Mouse (Mus musculus) forebrain, embryonic 13.5 days (tissue): Measurements from ENCODE around the gene Fam174b. TPM values are rescaled to one million over a fixed set of nuclear protein-coding genes. Genes with fewer than 3 reads are reported as not detected.
A peak's percentile ranks its signal among the peaks of the same experiment; 100 is the strongest.

Experiments used
- ATAC-seq: fragments of 200-750 bp; cut with Nextera tagmentation; 2 replicates; pipeline ENCODE4 v1.8.0; 2017
- H3K27ac ChIP-seq: fragments of 300-500 bp; sonication (generic); 2 replicates; pipeline ENCODE4 v1.5.1; 2015; ENCODE audit warnings: inconsistent platforms, mild to moderate bottlenecking, moderate library complexity
- H3K27me3 ChIP-seq: fragments of 300-500 bp; sonication (generic); 2 replicates; pipeline ENCODE4 v1.6.1; 2015; ENCODE audit warnings: mild to moderate bottlenecking, inconsistent platforms
- H3K36me3 ChIP-seq: fragments of 300-500 bp; sonication (generic); 2 replicates; pipeline ENCODE4 v1.6.1; 2015; ENCODE audit warnings: mild to moderate bottlenecking, inconsistent platforms; ENCODE audit not compliant: poor library complexity, severe bottlenecking
- H3K4me1 ChIP-seq: fragments of 300-500 bp; sonication (generic); 2 replicates; pipeline ENCODE4 v1.6.1; 2015; ENCODE audit warnings: inconsistent platforms
- H3K4me2 ChIP-seq: fragments of 300-500 bp; sonication (generic); 2 replicates; pipeline ENCODE4 v1.6.1; 2015; ENCODE audit warnings: inconsistent platforms, mild to moderate bottlenecking, moderate library complexity
- H3K4me3 ChIP-seq: fragments of 300-500 bp; sonication (generic); 2 replicates; pipeline ENCODE4 v1.5.1; 2015; ENCODE audit warnings: mild to moderate bottlenecking, inconsistent platforms
- H3K9ac ChIP-seq: fragments of 300-500 bp; sonication (generic); 2 replicates; pipeline ENCODE4 v1.6.1; 2015; ENCODE audit warnings: mild to moderate bottlenecking, inconsistent platforms
- H3K9me3 ChIP-seq: fragments of 300-500 bp; sonication (generic); replicated peaks from 2 replicates; pipeline ENCODE4 v1.6.1; 2016; ENCODE audit warnings: inconsistent platforms
- WGBS: fragments of 180-500 bp; shearing (Covaris S2); methylation state at CpG from one replicate; pipeline ENCODE4 v1.1.7; 2015; 5-methylcytosine and 5-hydroxymethylcytosine counted together
- polyA plus RNA-seq: library from polyadenylated mRNA; unstranded; fragments of >200 nt; fragmentation: Nextera tagmentation; extraction: Ambion mirVana; gene quantifications from 2 replicates; pipeline ENCODE4 v1.2.1, GENCODE M21; 2015

Gene Fam174b
- polyA plus RNA-seq, 1 experiment from 2014 or later: 15.9 TPM

DNA sequence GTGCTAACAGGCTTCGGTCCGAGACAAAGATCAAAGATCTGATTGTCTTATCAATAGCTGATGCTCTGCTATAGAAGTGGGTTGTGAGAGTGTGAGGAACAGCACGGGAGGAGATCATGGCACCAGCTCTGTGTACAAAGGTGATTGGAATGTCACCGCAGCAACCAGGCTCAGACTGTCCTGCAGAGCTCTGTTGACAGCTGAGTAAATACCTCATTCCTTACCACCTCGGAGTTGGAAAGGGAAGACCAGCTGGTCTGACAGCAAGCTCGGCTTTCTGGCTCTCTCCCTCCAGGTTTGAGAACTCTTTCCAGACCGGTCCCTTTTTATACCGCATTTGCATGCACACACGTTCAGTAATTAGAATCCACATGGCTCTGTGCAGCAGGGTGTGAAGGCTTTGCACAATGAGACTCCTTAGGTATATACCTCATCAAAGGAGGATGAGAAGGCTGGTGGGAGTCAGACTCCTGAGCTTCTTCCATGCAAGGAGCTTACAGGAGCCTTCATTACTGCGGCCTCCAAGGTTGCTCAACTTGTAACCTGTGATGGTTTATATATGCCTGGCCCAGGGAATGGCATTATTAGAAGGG is 9.6 kb upstream of the Fam174b start:
- no peak overlapping the region for H3K4me2 ChIP-seq
- H3K4me1 ChIP-seq: no peaks in the 10 kb centered on the region
- no peak for ATAC-seq
- H3K27ac ChIP-seq: no peak overlapping the region
- no peak overlapping the region for H3K4me3 ChIP-seq
- 70% methylated on average over 10 of the region's 10 CpGs for WGBS
- H3K9me3 ChIP-seq: 0 out of 2 replicates have a peak, but pooled peaks cover 6% of the 10 kb centered on the region
- no peaks in the 10 kb centered on the region for H3K36me3 ChIP-seq
- no peak overlapping the region for H3K9ac ChIP-seq
- no peaks in the 10 kb centered on the region for H3K27me3 ChIP-seq

DNA sequence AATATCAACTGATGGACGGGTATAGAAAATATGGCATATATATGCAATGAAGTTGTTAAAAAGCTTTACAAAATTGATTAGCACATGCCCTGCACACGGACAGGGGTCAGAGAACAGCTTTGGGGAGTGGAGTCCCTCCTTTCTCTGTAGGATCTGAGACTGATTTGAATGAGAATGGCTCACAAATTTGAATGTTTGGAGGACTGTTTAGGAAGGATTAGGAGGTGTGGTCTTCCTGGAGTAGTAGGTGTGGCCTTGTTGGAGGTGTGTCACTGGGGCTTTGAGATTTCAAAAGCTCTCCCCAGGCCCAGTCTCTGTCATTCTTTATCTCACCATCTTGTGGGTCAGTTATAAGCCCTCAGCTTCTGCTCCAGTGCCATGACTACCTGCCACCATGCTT is 4.1 kb upstream of the Fam174b start:
- no peaks in the 10 kb centered on the region for H3K36me3 ChIP-seq
- 66% methylated on average over 2 of the region's 2 CpGs for WGBS
- no peak for ATAC-seq
- peaks cover 21% of the 10 kb centered on the region for H3K27me3 ChIP-seq
- H3K4me3 ChIP-seq: no peak overlapping the region
- H3K9ac ChIP-seq: no peak overlapping the region
- H3K9me3 ChIP-seq: 0 out of 2 replicates have a peak, but pooled peaks cover under 1% of the 10 kb centered on the region
- H3K4me2 ChIP-seq: no peak overlapping the region
- no peak overlapping the region for H3K27ac ChIP-seq
- H3K4me1 ChIP-seq: peaks cover 11% of the 10 kb centered on the region

DNA sequence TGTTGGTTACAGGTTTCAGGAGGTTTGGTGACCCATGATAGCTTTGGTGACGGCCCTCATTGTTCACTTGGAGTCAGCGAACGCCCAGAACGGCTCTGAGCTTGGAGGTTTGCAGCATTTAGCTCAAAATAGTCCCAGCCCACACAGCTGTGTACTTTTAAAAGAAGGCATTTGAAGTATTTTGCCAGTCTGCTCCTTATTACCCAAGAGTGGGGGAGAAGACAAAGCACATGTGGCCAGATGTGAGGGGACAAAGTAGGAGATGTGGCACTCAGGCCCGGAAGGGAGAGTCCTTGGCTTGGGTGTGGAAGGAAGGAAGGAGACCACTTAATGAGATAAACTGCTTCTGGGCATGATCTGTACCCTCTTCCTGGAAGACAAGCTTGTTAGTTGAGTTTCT is 1.3 kb downstream of the Fam174b start:
- H3K27me3 ChIP-seq: peaks cover 32% of the 10 kb centered on the region
- H3K9me3 ChIP-seq: no peaks in the 10 kb centered on the region
- no peak overlapping the region for H3K9ac ChIP-seq
- H3K4me2 ChIP-seq: peak overlapping the region; percentile 98
- ATAC-seq: no peak
- H3K27ac ChIP-seq: no peak overlapping the region
- peak overlapping the region; percentile 63 for H3K4me3 ChIP-seq
- no peaks in the 10 kb centered on the region for H3K36me3 ChIP-seq
- WGBS: 68% methylated on average over 5 of the region's 5 CpGs
- H3K4me1 ChIP-seq: peaks cover 15% of the 10 kb centered on the region

DNA sequence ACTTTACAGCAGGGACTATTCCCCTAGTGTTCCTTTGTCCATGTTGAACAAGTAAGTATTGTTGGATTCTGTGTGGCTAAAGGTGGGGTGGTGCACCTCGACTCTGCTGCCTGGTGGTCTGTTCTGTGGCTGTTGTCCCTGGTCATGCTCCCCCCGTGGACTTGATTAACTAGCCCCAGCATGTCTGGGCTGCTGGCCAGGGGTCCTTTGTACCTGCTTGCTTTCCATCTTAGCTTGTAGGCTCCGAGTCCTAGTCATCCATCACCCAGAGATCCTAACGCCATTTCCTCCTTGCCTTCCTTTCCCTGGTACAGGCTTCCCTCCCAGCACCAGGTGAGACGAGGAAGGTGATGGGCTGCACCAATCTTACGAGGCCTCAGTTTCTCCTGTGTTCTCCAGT is 1.7 kb downstream of the Fam174b start:
- WGBS: 75% methylated on average over 6 of the region's 6 CpGs
- Histone ChIP-seq H3K27me3 (peaks cover 32% of the 10 kb centered on the region), H3K4me2 (no peak overlapping the region), H3K4me1 (peaks cover 15% of the 10 kb centered on the region), H3K4me3 (no peak overlapping the region), H3K9ac (no peak overlapping the region), H3K9me3 (no peaks in the 10 kb centered on the region), H3K36me3 (no peaks in the 10 kb centered on the region), H3K27ac (no peak overlapping the region)
- ATAC-seq: no peak

DNA sequence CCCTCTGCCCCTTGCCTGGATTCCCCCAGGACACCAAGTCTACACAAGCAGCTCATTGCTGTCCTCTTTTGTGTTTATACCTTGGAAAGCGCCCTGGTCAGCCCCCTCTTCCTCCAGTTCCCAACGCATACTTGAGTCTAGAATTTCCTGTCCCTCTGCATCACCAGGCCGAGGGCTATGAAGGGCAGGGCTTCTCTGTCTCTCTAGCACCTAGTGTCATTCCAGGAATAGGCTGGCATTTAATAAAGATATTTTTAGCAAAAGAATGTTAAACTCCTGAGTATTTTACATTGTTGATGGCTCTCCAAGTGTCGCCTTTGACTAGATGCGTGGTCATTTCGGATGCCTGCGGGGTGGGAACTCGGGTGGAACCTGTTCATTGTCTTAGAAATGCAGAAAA is 3.0 kb downstream of the Fam174b start:
- no peak overlapping the region for H3K9ac ChIP-seq
- ATAC-seq: no peak
- H3K9me3 ChIP-seq: no peaks in the 10 kb centered on the region; the same call in 1 of the 2 replicates
- H3K4me2 ChIP-seq: no peak overlapping the region
- no peaks in the 10 kb centered on the region for H3K36me3 ChIP-seq
- peaks cover 32% of the 10 kb centered on the region for H3K27me3 ChIP-seq
- 89% methylated on average over 8 of the region's 8 CpGs for WGBS
- no peak overlapping the region for H3K27ac ChIP-seq
- peaks cover 15% of the 10 kb centered on the region for H3K4me1 ChIP-seq
- H3K4me3 ChIP-seq: no peak overlapping the region

DNA sequence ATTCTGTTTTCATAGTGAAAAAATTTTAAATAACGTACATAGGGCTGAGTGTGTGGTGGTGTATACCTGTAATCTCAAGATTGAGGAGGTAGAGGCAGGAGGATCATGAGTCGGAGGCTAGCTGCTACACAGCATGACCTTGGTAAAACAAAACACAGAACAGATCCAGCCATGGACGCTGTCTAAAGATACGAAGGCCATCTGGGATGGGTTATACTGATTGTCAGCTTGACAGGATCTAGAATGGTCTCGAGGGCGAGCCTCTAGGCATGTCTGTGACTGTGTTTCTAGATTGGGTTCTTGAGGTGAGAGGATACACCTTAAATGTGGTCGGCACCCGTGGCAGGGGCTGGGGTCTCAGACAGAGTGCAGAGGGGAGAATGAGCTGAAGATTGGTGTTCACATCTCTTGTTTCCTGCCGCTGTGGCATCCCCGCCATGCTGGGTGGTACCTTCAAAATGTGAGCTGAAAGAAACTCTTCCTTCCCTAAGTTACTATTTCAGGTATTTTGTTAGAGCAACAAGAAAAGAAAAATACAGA is 3.8 kb downstream of the Fam174b start:
- 87% methylated on average over 10 of the region's 10 CpGs for WGBS

DNA sequence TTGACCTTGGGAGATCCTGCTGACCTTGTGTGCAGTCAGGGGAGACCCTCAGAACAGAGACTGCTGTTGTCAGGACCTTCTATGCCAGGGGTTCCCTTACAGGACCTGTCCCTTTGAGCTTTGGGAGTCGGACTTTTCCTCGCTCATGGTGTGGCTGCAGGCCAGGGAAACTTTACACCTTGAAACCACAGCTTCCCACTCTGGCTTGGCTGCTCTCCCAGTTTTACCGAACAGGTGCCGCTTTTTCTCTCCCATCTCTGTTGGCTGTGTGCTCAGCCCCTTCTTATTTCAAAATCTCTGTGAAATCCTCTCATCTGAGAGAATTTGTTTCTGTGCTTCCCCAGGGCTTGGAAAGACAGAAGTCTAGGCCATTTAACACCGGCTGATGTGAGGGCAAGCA is 5.8 kb downstream of the Fam174b start:
- no peak overlapping the region for H3K9ac ChIP-seq
- H3K36me3 ChIP-seq: no peaks in the 10 kb centered on the region
- no peak overlapping the region for H3K4me2 ChIP-seq
- no peak overlapping the region for H3K27ac ChIP-seq
- no peak overlapping the region for H3K4me3 ChIP-seq
- 64% methylated on average over 5 of the region's 5 CpGs for WGBS
- no peaks in the 10 kb centered on the region; the same call in 1 of the 2 replicates for H3K9me3 ChIP-seq
- peaks cover 5% of the 10 kb centered on the region for H3K4me1 ChIP-seq
- ATAC-seq: no peak
- peaks cover 12% of the 10 kb centered on the region for H3K27me3 ChIP-seq

More for the DNA sequence above, 3.8 kb downstream of the Fam174b start:
- ATAC-seq: no peak
- Histone ChIP-seq H3K27me3 (peaks cover 24% of the 10 kb centered on the region), H3K9ac (no peak overlapping the region), H3K9me3 (no peaks in the 10 kb centered on the region; the same call in 1 of the 2 replicates), H3K36me3 (no peaks in the 10 kb centered on the region), H3K4me3 (no peak overlapping the region), H3K27ac (no peak overlapping the region), H3K4me1 (peaks cover 15% of the 10 kb centered on the region), H3K4me2 (no peak overlapping the region)

DNA sequence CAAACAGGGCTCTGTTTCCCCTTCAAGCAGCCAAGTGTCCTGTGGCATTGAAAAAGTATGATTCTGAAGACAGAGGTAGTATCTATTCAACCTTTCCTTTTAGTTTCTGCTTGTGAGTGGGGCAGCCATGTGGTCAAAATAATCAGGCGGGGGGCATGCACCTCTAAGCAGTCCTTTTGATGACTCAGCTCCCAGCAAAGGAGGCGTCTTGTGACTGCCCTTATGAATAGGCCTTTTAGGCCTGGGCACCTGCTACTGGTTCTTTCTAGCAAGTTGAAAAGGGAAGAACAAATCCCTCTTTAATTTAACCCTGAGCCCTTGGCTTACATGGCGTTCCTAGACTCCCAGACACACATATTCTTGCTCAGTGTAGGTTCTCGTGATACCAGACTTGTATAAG is 6.7 kb downstream of the Fam174b start:
- Histone ChIP-seq H3K9ac (no peak overlapping the region), H3K27me3 (peaks cover 3% of the 10 kb centered on the region), H3K4me2 (no peak overlapping the region), H3K9me3 (no peaks in the 10 kb centered on the region; the same call in 1 of the 2 replicates), H3K27ac (no peak overlapping the region), H3K4me1 (no peaks in the 10 kb centered on the region), H3K36me3 (no peaks in the 10 kb centered on the region), H3K4me3 (no peak overlapping the region)
- WGBS: 23% methylated on average over 4 of the region's 4 CpGs
- ATAC-seq: peak; percentile 44; the same call in 1 of the 2 replicates

DNA sequence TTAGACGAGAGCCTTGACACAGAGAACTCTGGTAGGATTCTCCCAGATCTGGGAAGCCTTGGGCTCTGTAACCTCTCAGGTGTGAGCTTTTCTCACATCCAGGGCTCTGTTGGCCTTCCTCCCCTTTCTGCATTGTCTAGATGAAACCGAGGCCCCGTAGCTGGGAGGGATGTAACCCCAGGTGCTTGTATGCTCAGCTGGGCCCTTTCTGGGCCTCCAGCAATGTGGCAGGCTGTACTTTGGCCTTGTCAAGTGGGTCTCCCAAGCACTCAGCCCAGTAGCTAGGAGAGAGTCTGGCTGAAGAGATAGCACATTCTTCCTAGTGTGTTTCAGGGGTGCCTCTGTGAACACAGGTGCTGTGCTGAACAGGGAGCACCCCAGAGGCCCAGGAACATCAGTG is 7.4 kb downstream of the Fam174b start:
- Histone ChIP-seq H3K9me3 (no peaks in the 10 kb centered on the region; the same call in 1 of the 2 replicates), H3K36me3 (no peaks in the 10 kb centered on the region), H3K4me2 (no peak overlapping the region), H3K27ac (no peak overlapping the region), H3K4me1 (no peaks in the 10 kb centered on the region), H3K9ac (no peak overlapping the region), H3K27me3 (no peaks in the 10 kb centered on the region), H3K4me3 (no peak overlapping the region)
- no peak for ATAC-seq
- 96% methylated on average over 3 of the region's 3 CpGs for WGBS

DNA sequence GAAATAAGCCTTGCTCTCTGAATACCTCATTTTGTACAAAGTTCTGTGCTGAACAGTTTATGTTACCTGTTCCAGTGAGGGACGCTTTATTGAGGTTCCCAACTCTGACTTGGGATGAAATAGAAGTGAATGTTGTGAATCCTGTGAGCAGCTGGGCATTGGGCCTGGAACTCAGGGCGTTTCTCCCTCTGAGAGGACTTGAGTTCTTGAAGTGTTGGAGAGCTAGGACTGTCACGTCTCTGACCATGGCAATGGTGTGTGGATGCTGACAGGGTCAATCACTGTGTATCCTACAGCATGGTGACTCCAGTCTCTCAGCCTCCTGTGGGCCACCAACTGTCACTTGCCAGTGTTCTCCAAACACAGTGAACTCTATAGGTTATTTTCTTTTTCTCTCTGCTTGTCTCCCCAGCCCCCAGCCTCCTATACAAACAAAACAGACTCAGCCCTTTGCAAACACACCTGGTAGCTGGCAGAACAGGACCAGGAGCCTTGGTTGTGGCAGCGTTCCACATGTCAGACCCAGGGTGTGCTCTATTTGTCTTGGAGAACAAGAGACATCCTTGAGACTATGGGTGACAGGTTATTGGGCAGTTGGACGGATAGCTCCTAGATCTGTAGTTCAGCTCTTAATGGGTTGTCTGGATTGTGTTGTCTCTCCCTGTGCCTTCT is 8.5 kb downstream of the Fam174b start:
- H3K4me1 ChIP-seq: no peaks in the 10 kb centered on the region
- H3K9me3 ChIP-seq: no peaks in the 10 kb centered on the region; the same call in 1 of the 2 replicates
- 92% methylated on average over 5 of the region's 5 CpGs for WGBS
- H3K36me3 ChIP-seq: no peaks in the 10 kb centered on the region
- no peak overlapping the region for H3K4me3 ChIP-seq
- no peak overlapping the region for H3K9ac ChIP-seq
- H3K4me2 ChIP-seq: no peak overlapping the region
- no peak overlapping the region for H3K27ac ChIP-seq
- no peaks in the 10 kb centered on the region for H3K27me3 ChIP-seq
- no peak for ATAC-seq

DNA sequence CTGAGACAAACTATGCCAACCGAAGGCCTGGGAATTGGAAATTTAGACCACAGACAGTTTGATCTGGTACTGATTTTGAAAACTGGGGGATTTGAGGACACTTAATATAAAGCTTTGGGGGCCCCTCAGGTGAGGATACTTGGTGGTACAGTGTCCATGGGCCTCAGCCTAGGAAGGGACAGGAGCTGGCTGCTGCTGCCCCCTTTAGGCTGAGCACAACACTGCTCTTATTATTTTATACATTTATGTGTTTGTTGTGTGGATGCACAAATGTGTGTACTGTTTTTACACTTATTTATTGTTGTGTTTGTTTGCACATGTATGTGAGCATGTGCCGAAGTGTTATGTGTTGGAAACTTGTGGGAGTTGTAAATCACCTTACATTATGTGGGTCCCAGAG is 9.2 kb downstream of the Fam174b start:
- Histone ChIP-seq H3K4me2 (no peak overlapping the region), H3K9me3 (no peaks in the 10 kb centered on the region; the same call in 1 of the 2 replicates), H3K36me3 (no peaks in the 10 kb centered on the region), H3K9ac (no peak overlapping the region), H3K27me3 (no peaks in the 10 kb centered on the region), H3K4me1 (no peaks in the 10 kb centered on the region), H3K4me3 (no peak overlapping the region), H3K27ac (no peak overlapping the region)
- 99% methylated on average over 2 of the region's 2 CpGs for WGBS
- no peak for ATAC-seq

DNA sequence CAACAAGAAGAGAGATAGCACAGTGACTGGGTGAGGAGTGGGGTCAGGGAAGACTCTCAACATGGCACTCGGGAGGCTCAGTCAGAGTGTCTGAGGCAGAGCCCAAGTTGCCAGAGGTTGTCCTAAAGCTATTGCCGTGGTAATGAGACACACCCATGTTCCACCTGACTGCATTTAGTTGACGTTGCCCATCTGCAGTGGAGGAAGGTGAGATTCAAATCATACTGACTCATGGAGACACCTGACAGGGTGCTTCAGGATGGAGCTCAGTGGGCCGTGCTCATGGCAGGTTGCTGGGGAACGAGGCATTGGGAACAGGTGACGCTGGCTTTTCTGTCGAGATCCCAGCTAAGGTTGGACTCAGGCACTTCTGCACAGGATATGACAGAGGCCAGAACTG is 9.9 kb downstream of the Fam174b start:
- no peak for ATAC-seq
- H3K27me3 ChIP-seq: no peaks in the 10 kb centered on the region
- H3K9ac ChIP-seq: no peak overlapping the region
- no peaks in the 10 kb centered on the region for H3K36me3 ChIP-seq
- H3K4me2 ChIP-seq: no peak overlapping the region
- H3K9me3 ChIP-seq: no peaks in the 10 kb centered on the region; the same call in 1 of the 2 replicates
- H3K4me1 ChIP-seq: no peaks in the 10 kb centered on the region
- no peak overlapping the region for H3K27ac ChIP-seq
- H3K4me3 ChIP-seq: no peak overlapping the region
- WGBS: 90% methylated on average over 7 of the region's 7 CpGs
